Mouse (Mus musculus) liver, embryonic 15.5 days (tissue): ENCODE measurements around the gene Rpl12. TPM values are rescaled to one million over a fixed set of nuclear protein-coding genes. Genes with fewer than 3 reads are reported as not detected.

Experiments used
- ATAC-seq: fragments of 200-750 bp; cut with Nextera tagmentation; 2 replicates; pipeline ENCODE4 v1.8.0; 2017; ENCODE audit warnings: moderate number of reproducible peaks, mild to moderate bottlenecking, moderate library complexity; ENCODE audit not compliant: insufficient read depth
- H3K27ac ChIP-seq: fragments of 300-500 bp; sonication (generic); replicated peaks from 2 replicates; pipeline ENCODE4 v1.5.1; 2015; ENCODE audit warnings: mild to moderate bottlenecking, inconsistent platforms
- H3K27me3 ChIP-seq: fragments of 300-500 bp; sonication (generic); 2 replicates; pipeline ENCODE4 v1.6.1; 2015; ENCODE audit warnings: mild to moderate bottlenecking, inconsistent platforms
- H3K36me3 ChIP-seq: fragments of 300-500 bp; sonication (generic); replicated peaks from 2 replicates; pipeline ENCODE4 v1.6.1; 2015; ENCODE audit warnings: moderate library complexity, mild to moderate bottlenecking, inconsistent platforms
- H3K4me1 ChIP-seq: fragments of 300-500 bp; sonication (generic); replicated peaks from 2 replicates; pipeline ENCODE4 v1.6.1; 2015; ENCODE audit warnings: inconsistent platforms
- H3K4me2 ChIP-seq: fragments of 300-500 bp; sonication (generic); 2 replicates; pipeline ENCODE4 v1.6.1; 2015; ENCODE audit warnings: moderate library complexity, mild to moderate bottlenecking, inconsistent platforms
- H3K4me3 ChIP-seq: fragments of 300-500 bp; sonication (generic); replicated peaks from 2 replicates; pipeline ENCODE4 v1.5.1; 2015; ENCODE audit warnings: mild to moderate bottlenecking, inconsistent platforms
- H3K9ac ChIP-seq: fragments of 300-500 bp; sonication (generic); 2 replicates; pipeline ENCODE4 v1.6.1; 2015; ENCODE audit warnings: moderate library complexity, mild to moderate bottlenecking, inconsistent platforms
- H3K9me3 ChIP-seq: fragments of 300-500 bp; sonication (generic); replicated peaks from 2 replicates; pipeline ENCODE4 v1.6.1; 2016; ENCODE audit warnings: inconsistent platforms
- WGBS: fragments of 180-500 bp; shearing (Covaris S2); methylation state at CpG from one replicate; pipeline ENCODE4 v1.1.7; 2015; ENCODE audit warnings: mixed read lengths; ENCODE audit not compliant: insufficient replicate concordance; 5-methylcytosine and 5-hydroxymethylcytosine counted together
- polyA plus RNA-seq: library from polyadenylated mRNA; unstranded; fragments of >200 nt; fragmentation: Nextera tagmentation; extraction: Ambion mirVana; gene quantifications from 2 replicates; pipeline ENCODE4 v1.2.1, GENCODE M21; 2015

Gene Rpl12
- polyA plus RNA-seq, 1 experiment from 2014 or later: 80.2 TPM

- H3K27ac ChIP-seq: no peak overlapping the region
- H3K4me3 ChIP-seq: no peak overlapping the region
- no peak overlapping the region for H3K4me2 ChIP-seq
- no peaks in the 10 kb centered on the region for H3K27me3 ChIP-seq
- H3K9me3 ChIP-seq: no peaks in the 10 kb centered on the region
- no peak overlapping the region for H3K9ac ChIP-seq
- no peak for ATAC-seq
- H3K36me3 ChIP-seq: peaks cover 10% of the 10 kb centered on the region
- 74% methylated on average over 11 of the region's 11 CpGs for WGBS
- no peaks in the 10 kb centered on the region for H3K4me1 ChIP-seq
Observed at GRCm38 (mm10) chr2:32947454-32947853, 13.9 kb upstream of the Rpl12 start.

- WGBS: 77% methylated on average over 2 of the region's 2 CpGs
- H3K4me1 ChIP-seq: no peaks in the 10 kb centered on the region
- H3K27ac ChIP-seq: no peak overlapping the region
- no peak overlapping the region for H3K4me3 ChIP-seq
- H3K36me3 ChIP-seq: peaks cover 17% of the 10 kb centered on the region
- no peak for ATAC-seq
- H3K4me2 ChIP-seq: no peak overlapping the region
- H3K9ac ChIP-seq: no peak overlapping the region
- H3K27me3 ChIP-seq: no peaks in the 10 kb centered on the region
- H3K9me3 ChIP-seq: no peaks in the 10 kb centered on the region
Observed at GRCm38 (mm10) chr2:32954581-32954980, 6.8 kb upstream of the Rpl12 start.

GRCm38 (mm10) chr2:32957344-32957743, 4.0 kb upstream of the Rpl12 start:
- H3K4me1 ChIP-seq: peaks cover 24% of the 10 kb centered on the region
- H3K27me3 ChIP-seq: no peaks in the 10 kb centered on the region
- H3K4me2 ChIP-seq: no peak overlapping the region
- peaks cover 13% of the 10 kb centered on the region for H3K36me3 ChIP-seq
- no peak for ATAC-seq
- H3K27ac ChIP-seq: no peak overlapping the region
- H3K9me3 ChIP-seq: no peaks in the 10 kb centered on the region
- 60% methylated on average over 8 of the region's 8 CpGs for WGBS
- H3K4me3 ChIP-seq: no peak overlapping the region
- no peak overlapping the region for H3K9ac ChIP-seq

- Histone ChIP-seq H3K4me2 (peak overlapping the region; percentile 97), H3K36me3 (peaks cover 26% of the 10 kb centered on the region), H3K4me1 (peaks cover 52% of the 10 kb centered on the region), H3K9me3 (no peaks in the 10 kb centered on the region), H3K27me3 (no peaks in the 10 kb centered on the region), H3K9ac (no peak overlapping the region), H3K4me3 (0 out of 2 replicates have a peak overlapping the region, but pooled peaks have one; percentile 71), H3K27ac (no peak overlapping the region)
- 68% methylated on average over 4 of the region's 4 CpGs for WGBS
- no peak for ATAC-seq
Observed at GRCm38 (mm10) chr2:32960273-32960672, 1.1 kb upstream of the Rpl12 start.

GRCm38 (mm10) chr2:32962062-32962874, 909 bp downstream of the Rpl12 start:
- H3K9me3 ChIP-seq: no peaks in the 10 kb centered on the region
- WGBS: under 1% methylated on average over 33 of the region's 33 CpGs
- peaks cover 67% of the 10 kb centered on the region for H3K4me1 ChIP-seq

GRCm38 (mm10) chr2:32962875-32963220, 1.5 kb downstream of the Rpl12 start:
- no peaks in the 10 kb centered on the region for H3K9me3 ChIP-seq

More at GRCm38 (mm10) chr2:32962062-32962874, 909 bp downstream of the Rpl12 start:
- ATAC-seq: no peak
- Histone ChIP-seq H3K4me3 (peak overlapping the region; percentile 71), H3K36me3 (peaks cover 26% of the 10 kb centered on the region), H3K27me3 (no peaks in the 10 kb centered on the region), H3K9ac (peak overlapping the region; percentile 75), H3K27ac (peak overlapping the region; percentile 84), H3K4me2 (peak overlapping the region; percentile 97)

GRCm38 (mm10) chr2:32963544-32963943, 2.2 kb downstream of the Rpl12 start:
- Histone ChIP-seq H3K4me2 (peak overlapping the region; percentile 97), H3K4me3 (peak overlapping the region; percentile 71), H3K36me3 (peaks cover 26% of the 10 kb centered on the region), H3K9me3 (no peaks in the 10 kb centered on the region), H3K4me1 (peaks cover 75% of the 10 kb centered on the region), H3K27me3 (no peaks in the 10 kb centered on the region), H3K9ac (peak overlapping the region; percentile 75), H3K27ac (peak overlapping the region; percentile 84; the same call in 1 of the 2 replicates)
- no peak for ATAC-seq
- WGBS: 30% methylated on average over 4 of the region's 4 CpGs

More at GRCm38 (mm10) chr2:32962875-32963220, 1.5 kb downstream of the Rpl12 start:
- Histone ChIP-seq H3K4me2 (peak overlapping the region; percentile 97), H3K9ac (peak overlapping the region; percentile 75), H3K27me3 (no peaks in the 10 kb centered on the region), H3K4me1 (peaks cover 73% of the 10 kb centered on the region), H3K4me3 (peak overlapping the region; percentile 71), H3K36me3 (peaks cover 26% of the 10 kb centered on the region), H3K27ac (peak overlapping the region; percentile 84)
- 3% methylated on average over 9 of the region's 9 CpGs for WGBS
- ATAC-seq: no peak

GRCm38 (mm10) chr2:32963981-32964380, 2.6 kb downstream of the Rpl12 start:
- Histone ChIP-seq H3K36me3 (peaks cover 26% of the 10 kb centered on the region), H3K4me2 (peak overlapping the region; percentile 97), H3K4me1 (peaks cover 75% of the 10 kb centered on the region), H3K9ac (0 out of 2 replicates have a peak overlapping the region, but pooled peaks have one; percentile 4), H3K27ac (peak overlapping the region; percentile 84; the same call in 1 of the 2 replicates), H3K4me3 (peak overlapping the region; percentile 71), H3K9me3 (no peaks in the 10 kb centered on the region), H3K27me3 (no peaks in the 10 kb centered on the region)
- 41% methylated on average over 1 of the region's 1 CpGs for WGBS
- ATAC-seq: no peak

- Histone ChIP-seq H3K4me2 (peak overlapping the region; percentile 97; the same call in 1 of the 2 replicates), H3K9ac (peak overlapping the region; percentile 30; the same call in 1 of the 2 replicates), H3K9me3 (no peaks in the 10 kb centered on the region), H3K4me3 (0 out of 2 replicates have a peak overlapping the region, but pooled peaks have one; percentile 71), H3K27me3 (no peaks in the 10 kb centered on the region), H3K36me3 (peaks cover 26% of the 10 kb centered on the region), H3K27ac (peak overlapping the region; percentile 84), H3K4me1 (peaks cover 80% of the 10 kb centered on the region)
- ATAC-seq: no peak
- 28% methylated on average over 10 of the region's 10 CpGs for WGBS
Observed at GRCm38 (mm10) chr2:32964659-32965457, 3.5 kb downstream of the Rpl12 start.

- Histone ChIP-seq H3K27ac (peak overlapping the region; percentile 90), H3K9me3 (no peaks in the 10 kb centered on the region), H3K4me2 (peak overlapping the region; percentile 88), H3K9ac (no peak overlapping the region), H3K4me1 (peaks cover 72% of the 10 kb centered on the region), H3K27me3 (no peaks in the 10 kb centered on the region), H3K36me3 (peaks cover 26% of the 10 kb centered on the region), H3K4me3 (peak overlapping the region; percentile 78)
- ATAC-seq: no peak
- 7% methylated on average over 7 of the region's 7 CpGs for WGBS
Observed at GRCm38 (mm10) chr2:32965511-32966183, 4.3 kb downstream of the Rpl12 start.
